Mouse (Mus musculus): ENCODE measurements around the gene Spata1. TPM values are rescaled to one million over a fixed set of nuclear protein-coding genes. Genes with fewer than 3 reads are reported as not detected.

The Spata1 gene
- polyA plus RNA-seq (2017; shearing (Covaris generic)), result 7.1 TPM

DNA sequence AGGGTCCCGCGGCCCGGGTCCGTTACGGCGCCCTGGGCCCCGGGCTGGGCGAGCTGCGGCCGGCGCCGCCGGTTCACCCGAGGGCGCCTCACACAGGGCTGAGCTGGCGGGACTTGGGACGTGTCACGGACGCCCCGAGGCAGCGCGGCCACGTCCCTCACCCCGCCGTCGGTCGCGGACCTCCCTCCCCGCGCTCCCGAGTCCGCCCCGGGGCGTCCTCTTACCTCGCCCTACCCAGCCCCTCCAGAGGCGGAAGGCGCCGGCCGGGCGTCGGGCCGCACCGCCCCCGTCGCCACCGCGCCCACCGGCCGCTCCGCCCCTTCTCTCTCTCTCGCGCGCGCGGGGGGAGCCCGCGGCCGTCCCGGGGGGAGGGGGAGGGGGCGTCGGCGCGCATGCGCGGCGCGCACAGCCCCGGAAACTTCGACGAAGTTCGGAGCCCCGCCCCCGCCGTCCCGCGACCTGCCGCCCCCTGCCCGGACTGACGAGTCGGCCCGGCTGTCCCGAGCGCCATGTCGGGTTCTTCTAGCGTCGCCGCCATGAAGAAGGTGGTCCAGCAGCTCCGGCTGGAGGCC, at the start of gene Spata1, which contains the start of gene Gng5:
Spata1 (minus strand) TSS at position 323 of the 572 bp plus-strand sequence.
Gng5 (plus strand) TSS at position 377 of the 572 bp plus-strand sequence.

DNA sequence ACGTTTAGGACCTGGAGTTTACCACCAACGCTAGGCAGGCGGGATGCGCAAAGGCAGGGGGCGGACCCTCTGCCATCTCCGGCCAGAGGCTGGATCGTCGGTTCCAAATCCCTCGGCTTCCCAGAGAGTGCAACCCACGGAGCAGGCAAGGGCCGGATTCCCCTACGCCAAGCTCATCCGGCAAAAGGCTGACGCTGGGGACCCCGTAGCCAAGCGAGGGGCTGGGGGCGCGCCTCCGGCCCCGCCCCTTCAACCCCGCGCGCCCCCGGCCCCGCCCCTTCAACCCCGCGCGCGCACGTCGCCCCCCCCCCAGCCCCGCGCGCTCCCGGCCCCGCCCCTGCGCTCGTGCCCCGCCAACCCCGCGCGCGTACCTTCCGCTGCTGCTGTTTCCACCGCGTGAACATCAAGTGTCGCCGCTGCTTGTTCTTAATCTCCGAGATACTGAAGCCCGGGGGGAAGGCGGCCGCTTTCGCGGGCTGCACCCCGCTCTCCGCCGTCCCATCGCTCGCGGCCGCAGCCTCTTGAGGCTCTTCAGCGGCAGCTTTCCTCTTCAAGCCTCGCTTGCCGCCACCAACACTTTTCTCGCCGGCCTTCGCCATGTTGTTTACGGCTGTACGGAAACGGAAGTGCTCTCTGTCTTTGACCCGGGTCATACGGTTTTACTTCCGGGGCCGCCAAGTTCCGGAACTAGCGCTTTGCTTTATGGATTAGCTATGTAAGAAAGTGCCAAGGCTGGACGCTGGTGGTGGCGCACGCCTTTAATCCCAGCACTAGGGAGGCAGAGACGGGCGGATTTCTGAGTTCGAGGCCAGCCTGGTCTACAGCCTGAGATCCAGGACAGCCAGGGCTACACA, 21.5 kb upstream of the Spata1 start, which contains the start of gene Rpf1:
Rpf1 (minus strand) TSS at position 632 of the 854 bp plus-strand sequence.

DNA sequence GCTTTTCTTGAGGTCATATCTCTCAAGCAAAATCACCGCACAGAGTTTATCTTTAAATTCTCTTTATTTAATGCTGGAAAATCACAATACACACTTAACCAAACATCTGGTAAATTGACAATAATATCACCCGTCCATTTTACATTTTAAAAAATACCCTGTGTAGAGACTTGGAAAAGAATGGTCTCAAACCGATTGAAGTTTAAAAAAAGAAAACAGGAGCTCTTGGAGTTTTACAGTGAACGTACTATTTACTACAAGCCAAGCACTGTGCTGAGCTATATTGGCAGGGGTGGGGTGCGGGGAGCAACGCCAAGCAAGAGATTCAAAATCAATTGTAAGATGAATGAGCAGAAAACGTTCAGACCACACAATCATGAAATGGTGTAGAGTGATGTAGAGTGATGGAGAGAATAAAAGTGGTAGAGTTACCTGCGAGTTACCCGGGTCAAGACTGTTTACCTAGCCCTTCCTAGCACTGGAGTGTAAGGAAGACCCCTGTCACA, 49.8 kb downstream of the Spata1 start, which contains the start of gene Ctbs:
Ctbs (plus strand) TSS at position 51 of the 506 bp plus-strand sequence.

Other genes starting within 250 kb of the Spata1 start
- 0.78 TPM for gene Ssx2ip, start 95.1 kb downstream of the Spata1 start, polyA plus RNA-seq (2017; shearing (Covaris generic))
- gene Ctbs, start 50.0 kb downstream of the Spata1 start, polyA plus RNA-seq (2017; shearing (Covaris generic)), result 9.3 TPM
- gene Gng5, start 54 bp upstream of the Spata1 start, polyA plus RNA-seq (2017; shearing (Covaris generic)), result 461 TPM
- gene Rpf1, start 21.7 kb upstream of the Spata1 start, polyA plus RNA-seq (2017; shearing (Covaris generic)), result 85.0 TPM
- not detected for gene Uox, start 70.7 kb upstream of the Spata1 start, polyA plus RNA-seq (2017; shearing (Covaris generic))
- not detected for gene Dnase2b, start 115.8 kb upstream of the Spata1 start, polyA plus RNA-seq (2017; shearing (Covaris generic))
- gene 4930503B20Rik, start 151.6 kb upstream of the Spata1 start, polyA plus RNA-seq (2017; shearing (Covaris generic)), result not detected
- gene Samd13, start 185.8 kb upstream of the Spata1 start, polyA plus RNA-seq (2017; shearing (Covaris generic)), result 0.99 TPM